In genomic region chr17:8241645-8242044, GRCm38 (mm10) we compare ENCODE assay signal across 32 mouse cellular contexts. TPM values are rescaled to one million over a fixed set of nuclear protein-coding genes. Genes with fewer than 3 reads are reported as not detected.
"Had no signal": no experiment of that assay in that cellular context is flagged by ENCODE, and none has a peak within 500 bp of the region (broad histone marks: within the 10 kb centered on the region; RNA-seq: fewer than 3 reads in every experiment).

No protein-coding gene starts in this region.

- H3K36me3 ChIP-seq: heart, embryonic 13.5 days; heart, embryonic 15.5 days; hindbrain, embryonic 13.5 days; hindbrain, embryonic 15.5 days; kidney, embryonic 15.5 days; limb, embryonic 10.5 days; limb, embryonic 12.5 days; liver, embryonic 13.5 days had no signal

- H3K27me3 ChIP-seq: hindbrain, embryonic 13.5 days; hindbrain, embryonic 15.5 days; kidney, embryonic 15.5 days had no signal

- H3K4me1 ChIP-seq: heart, embryonic 13.5 days; heart, embryonic 15.5 days; hindbrain, embryonic 13.5 days; hindbrain, embryonic 15.5 days; kidney, embryonic 15.5 days; liver, embryonic 13.5 days had no signal

- ATAC-seq: hindbrain, postnatal 0 days; intestine, embryonic 16.5 days had no signal

- H3K9ac ChIP-seq: heart, embryonic 13.5 days; heart, embryonic 15.5 days; hindbrain, embryonic 13.5 days; hindbrain, embryonic 15.5 days; kidney, embryonic 15.5 days; limb, embryonic 12.5 days; liver, embryonic 13.5 days had no signal

- H3K4me3 ChIP-seq: heart, adult 2 months; heart, embryonic 13.5 days; heart, embryonic 15.5 days; hindbrain, embryonic 13.5 days; hindbrain, embryonic 15.5 days; kidney, embryonic 15.5 days; limb, embryonic 10.5 days; limb, embryonic 12.5 days; liver, embryonic 13.5 days had no signal

- DNase-seq: gastrocnemius, postnatal 14 days; gastrocnemius, postnatal 36 days; heart, adult 11 months; heart, adult 2 months; heart, postnatal 14 days; heart, postnatal 36 days; kidney, adult 11 months; kidney, postnatal 14 days; layer of hippocampus, adult 9-11 months; layer of hippocampus, postnatal 36 days; liver; liver, embryonic 13.5 days had no signal

- H3K27ac ChIP-seq: heart, adult 2 months; heart, embryonic 13.5 days; heart, embryonic 15.5 days; hindbrain, embryonic 13.5 days; hindbrain, embryonic 15.5 days; hindbrain, postnatal 0 days; kidney, embryonic 15.5 days; kidney, postnatal 0 days; limb, embryonic 10.5 days; limb, embryonic 12.5 days; liver, embryonic 13.5 days had no signal

- H3K9me3 ChIP-seq: heart, embryonic 13.5 days; heart, embryonic 15.5 days; hindbrain, embryonic 13.5 days; hindbrain, embryonic 15.5 days; kidney, embryonic 15.5 days; limb, embryonic 10.5 days; limb, embryonic 12.5 days; liver, embryonic 13.5 days had no signal

- H3K4me2 ChIP-seq: heart, embryonic 11.5 days; heart, embryonic 13.5 days; heart, embryonic 15.5 days; hindbrain, embryonic 13.5 days; hindbrain, embryonic 15.5 days; kidney, embryonic 15.5 days; limb, embryonic 12.5 days; liver, embryonic 11.5 days; liver, embryonic 13.5 days had no signal

RNA-seq across cellular contexts. Expression of gene Ccr6, which starts 5.8 kb away (rescaled TPM):
- total RNA-seq: gastrocnemius, adult 18-20 months; gastrocnemius, adult 8-10 months; gastrocnemius, postnatal 14 days; gastrocnemius, postnatal 36 days; heart, adult 2 months; heart, postnatal 14 days; heart, postnatal 36 days; hematopoietic stem cell, adult 5-6 weeks; hindbrain, postnatal 0 days; layer of hippocampus, postnatal 14 days; layer of hippocampus, postnatal 36 days; left cerebral cortex, postnatal 14 days had no signal
- polyA plus RNA-seq: heart, embryonic 11.5 days; heart, embryonic 13.5 days; heart, postnatal 0 days; hindbrain, embryonic 11.5 days; hindbrain, embryonic 13.5 days; hindbrain, embryonic 15.5 days; hindbrain, postnatal 0 days; kidney, embryonic 15.5 days; kidney, postnatal 0 days; limb, embryonic 10.5 days; limb, embryonic 12.5 days; limb, embryonic 14.5 days; liver, embryonic 11.5 days had no signal
